Comparison of ENCODE assay signal across 8 mouse cellular contexts in the genomic region with DNA sequence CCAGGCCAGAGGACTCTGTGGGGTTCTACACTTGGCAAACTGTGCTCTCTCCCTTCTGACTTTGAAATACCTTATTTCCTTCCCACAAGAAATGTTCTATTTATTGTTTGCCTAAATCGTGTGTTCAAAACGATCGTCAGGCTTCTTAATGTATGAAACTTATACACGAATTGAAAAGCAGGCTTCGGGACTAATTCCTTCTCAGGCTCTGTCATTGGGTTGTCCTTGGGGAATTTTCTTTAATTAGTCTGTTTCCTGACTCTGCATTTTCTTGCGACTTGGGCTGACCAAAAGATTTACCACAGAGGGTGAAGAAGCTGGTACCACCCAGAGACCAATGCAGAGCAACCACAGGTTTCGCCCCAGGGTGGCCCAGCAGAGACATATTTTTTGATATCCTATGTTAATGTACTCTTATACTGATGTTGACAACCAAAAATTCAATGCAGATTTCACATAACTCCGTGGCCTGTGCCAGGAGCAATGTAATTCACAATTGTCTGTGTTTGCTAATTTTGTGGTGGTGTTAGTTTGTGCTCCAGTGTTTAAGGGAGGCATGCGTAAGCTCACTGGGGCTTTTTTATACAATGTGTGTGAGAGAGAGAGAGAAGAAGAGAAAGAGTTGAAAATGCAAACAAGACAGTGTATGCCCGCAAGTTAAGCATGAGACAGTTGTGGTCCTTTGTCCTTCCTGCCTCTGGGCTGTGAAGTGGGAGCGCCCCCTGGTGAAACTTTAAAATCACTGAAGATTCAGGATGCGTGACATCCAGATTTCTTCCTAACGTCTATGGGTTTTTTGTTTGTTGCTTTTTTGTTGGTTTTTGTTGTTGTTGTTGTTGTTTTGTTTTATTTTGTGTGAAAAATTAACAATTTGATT.
DNase-seq lines count a peak whose midpoint lies in the region; TF ChIP-seq lines count a peak whose summit lies in the region.
"Had no signal": no experiment of that assay in that cellular context is flagged by ENCODE, and none has a peak within 500 bp of the region (broad histone marks: within the 10 kb centered on the region; RNA-seq: fewer than 3 reads in every experiment).

No protein-coding gene starts in this region.

- no peaks in the 10 kb centered on the region for H3K27me3 ChIP-seq in CH12.LX (replicated peaks)

- no peak overlapping the region for H3K27ac ChIP-seq in CH12.LX (ENCODE audit: insufficient read depth, low read depth)
- H3K27ac ChIP-seq: limb, embryonic 12.5 days had no signal

- no peaks in the 10 kb centered on the region for H3K4me1 ChIP-seq in CH12.LX (ENCODE audit: control insufficient read depth in 1 of 2, insufficient read depth in 2 of 2)

- no peak overlapping the region for H3K4me3 ChIP-seq in CH12.LX (replicated peaks in 1 of 3; ENCODE audit: low read depth in 2 of 3, low read length in 2 of 3, poor library complexity in 1 of 3)
- H3K4me3 ChIP-seq: limb, embryonic 12.5 days had no signal

- no peaks in the 10 kb centered on the region for H3K9me3 ChIP-seq in CH12.LX (replicated peaks; ENCODE audit: low read length)
- H3K9me3 ChIP-seq: limb, embryonic 12.5 days had no signal

- H3K9ac ChIP-seq in CH12.LX (ENCODE audit: insufficient read depth, low read depth) = no peak overlapping the region
- H3K9ac ChIP-seq: limb, embryonic 12.5 days had no signal

- intact Hi-C loops in heart, postnatal 10 days (cut with DNase I) = loop anchor here (1.0 to 10.0 kb wide), 4 partner anchors 382 to 1148 kb away; no protein-coding TSS in a partner anchor

- peak; percentile 88 for TF ChIP-seq RAD21 in CH12.LX (IDR thresholded peaks at IDR 0.05; ENCODE audit: low read depth, low read length)

- no peak for TF ChIP-seq EP300 in CH12.LX (IDR thresholded peaks at IDR 0.05; ENCODE audit: low read length)

- in situ Hi-C loops in CH12.LX (cut with MboI; ENCODE audit: low pct_ligation_motif_present, low pct_unique_long_range_greater_than_20kb, low sequenced_read_pairs) = loop anchor here (25.0 kb wide), 1 partner anchor 384 kb away; no protein-coding TSS in a partner anchor

- DNase-seq in CH12.LX (ENCODE audit: extremely low read depth) = peak; percentile 76
- DNase-seq in ZHBTc4 (ENCODE audit: low read depth, low spot score) = peak; percentile 83
- peak; percentile 87 for DNase-seq in embryo, embryonic 11 days
- peak; percentile 75 to 82 for DNase-seq in heart, postnatal 10 days
- DNase-seq in large intestine, adult 2 months (ENCODE audit: low read depth, low spot score) = peak; percentile 19
- peak; percentile 68 for DNase-seq in lung, postnatal 10 days
- peak; percentile 80 for DNase-seq in right cerebral cortex, postnatal 14 days

- no peak overlapping the region for H3K4me2 ChIP-seq in CH12.LX (ENCODE audit: insufficient read depth, low read depth, poor library complexity, severe bottlenecking)
- H3K4me2 ChIP-seq: limb, embryonic 12.5 days had no signal

- no peaks in the 10 kb centered on the region for H3K36me3 ChIP-seq in CH12.LX (replicated peaks in 1 of 2; ENCODE audit: control insufficient read depth in 1 of 2, insufficient read depth in 1 of 2, low read length in 1 of 2)
- H3K36me3 ChIP-seq: limb, embryonic 12.5 days had no signal

- WGBS in large intestine, adult 2 months = 57% methylated on average over 13 of the region's 13 CpGs

- H3K79me2 ChIP-seq in CH12.LX (replicated peaks; ENCODE audit: control insufficient read depth, extremely low read depth, insufficient read depth, poor library complexity, severe bottlenecking) = no peaks in the 10 kb centered on the region

- TF ChIP-seq CTCF in CH12.LX (conservative IDR thresholded peaks at IDR 0.05 in 1 of 2, IDR thresholded peaks at IDR 0.05 in 1 of 2; ENCODE audit: low read depth in 2 of 2, low read length in 2 of 2) = peak; percentile 53 to 83; a peak in 3 of 4 replicates

- no peak for TF ChIP-seq POLR2A in CH12.LX (IDR thresholded peaks at IDR 0.05; ENCODE audit: low read depth, low read length)

- dilution Hi-C loops in CH12.LX (cut with MboI; ENCODE audit: extremely low pct_ligation_motif_present, extremely low pct_unique_long_range_greater_than_20kb, low sequenced_read_pairs) = no loop called here

TF ChIP-seq in CH12.LX, 34 proteins besides CTCF, POLR2A, EP300 and RAD21:
- TF ChIP-seq GABPA (IDR thresholded peaks at IDR 0.05; ENCODE audit: insufficient replicate concordance, low read depth, low read length) (no peak), SMC3 (IDR thresholded peaks at IDR 0.05; ENCODE audit: low read depth, low read length) (peak; percentile 82), IRF4 (IDR thresholded peaks at IDR 0.05; ENCODE audit: low read depth, low read length) (no peak), JUN (IDR thresholded peaks at IDR 0.05; ENCODE audit: insufficient read depth, low read depth, low read length) (no peak), MYC (IDR thresholded peaks at IDR 0.05; ENCODE audit: low read depth, low read length) (no peak), ZC3H11A (IDR thresholded peaks at IDR 0.05; ENCODE audit: low read depth, low read length) (peak; percentile 15; the same call in 1 of the 2 replicates), E2F4 (IDR thresholded peaks at IDR 0.05; ENCODE audit: insufficient replicate concordance, low read depth, low read length) (no peak), BHLHE40 (IDR thresholded peaks at IDR 0.05; ENCODE audit: low read depth, low read length) (no peak), MAZ (IDR thresholded peaks at IDR 0.05; ENCODE audit: low read depth, low read length) (no peak), CHD1 (IDR thresholded peaks at IDR 0.05; ENCODE audit: low read depth, low read length) (no peak), ZNF384 (IDR thresholded peaks at IDR 0.05; ENCODE audit: low read depth, low read length) (no peak), MEF2A (IDR thresholded peaks at IDR 0.05; ENCODE audit: borderline replicate concordance, low read depth, low read length) (no peak), NELFE (IDR thresholded peaks at IDR 0.05; ENCODE audit: low read depth, low read length) (no peak), TCF12 (IDR thresholded peaks at IDR 0.05; ENCODE audit: low read depth, low read length) (no peak), HCFC1 (IDR thresholded peaks at IDR 0.05; ENCODE audit: low read depth, low read length) (no peak), MAX (IDR thresholded peaks at IDR 0.05; ENCODE audit: low read length) (no peak), UBTF (IDR thresholded peaks at IDR 0.05; ENCODE audit: low read depth, low read length) (no peak)

Comparison
In these comparisons a context has a peak if more than half of its experiments do, and no peak if none do; other contexts are left out.
1. DNase-seq: peak in every context shown above with its lines; median percentile 87 in embryo, embryonic 11 days; 83 in ZHBTc4; 80 in right cerebral cortex, postnatal 14 days; 78 in heart, postnatal 10 days; 76 in CH12.LX; 68 in lung, postnatal 10 days; 19 in large intestine, adult 2 months.